Mouse (Mus musculus): ENCODE data around the gene Hnrnpab. TPM values are rescaled to one million over a fixed set of nuclear protein-coding genes. Genes with fewer than 3 reads are reported as not detected.
"Not testable (repeated sequence)": the region's sequence is repeated elsewhere in the genome, so short reads cannot be mapped to it uniquely, and the experiment has no call there.

Gene Hnrnpab
- polyA plus RNA-seq, 1 experiment: 639 TPM

DNA sequence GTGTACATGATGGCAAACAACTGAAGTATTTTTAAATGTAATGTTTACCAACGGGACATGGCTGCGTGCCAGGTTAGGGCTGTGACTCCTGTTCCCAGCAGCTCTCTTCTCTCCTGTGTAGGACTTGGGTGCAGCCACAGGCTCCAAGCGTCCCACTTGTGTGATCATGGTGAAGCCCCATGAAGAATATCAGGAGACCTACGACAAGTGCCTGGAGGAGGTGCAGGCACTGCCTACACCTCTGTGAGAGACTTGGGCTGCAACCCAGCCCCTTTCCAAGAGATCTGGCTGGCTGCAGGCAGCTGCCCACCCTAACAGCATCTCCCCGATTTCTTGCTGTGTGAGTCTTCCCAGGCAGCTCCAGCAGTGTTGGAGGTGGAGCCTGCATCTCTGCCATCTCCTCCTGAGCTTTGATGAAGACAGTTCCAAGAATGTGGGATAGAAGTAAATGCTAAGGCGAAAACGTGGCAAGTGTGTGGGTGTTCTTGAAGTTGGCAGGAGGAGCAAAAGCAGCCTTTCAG, 16.4 kb upstream of the Hnrnpab start:
- Histone ChIP-seq H3K4me3 (ENCODE audit: low read depth, low read length) (no peak overlapping the region), H3K27ac (ENCODE audit: insufficient read depth, low read length) (no peak overlapping the region), H3K27me3 (ENCODE audit: control insufficient read depth, insufficient read depth, low read length, poor library complexity, severe bottlenecking) (no peaks in the 10 kb centered on the region), H3K4me1 (ENCODE audit: control insufficient read depth, insufficient read depth, low read length) (no peaks in the 10 kb centered on the region), H3K9ac (ENCODE audit: low read depth, poor library complexity, severe bottlenecking) (no peak overlapping the region), H3K9me3 (replicated peaks; ENCODE audit: control insufficient read depth, insufficient read depth, low read length, poor library complexity, severe bottlenecking) (no peaks in the 10 kb centered on the region), H3K36me3 (ENCODE audit: control insufficient read depth, insufficient read depth, low read length, poor library complexity, severe bottlenecking) (peaks cover 61% of the 10 kb centered on the region)
- TF ChIP-seq EP300 (IDR thresholded peaks at IDR 0.05; ENCODE audit: insufficient read depth, low read depth, low read length): no peak
- TF ChIP-seq POLR2A (IDR thresholded peaks at IDR 0.05; ENCODE audit: insufficient read depth, low read length): no peak

DNA sequence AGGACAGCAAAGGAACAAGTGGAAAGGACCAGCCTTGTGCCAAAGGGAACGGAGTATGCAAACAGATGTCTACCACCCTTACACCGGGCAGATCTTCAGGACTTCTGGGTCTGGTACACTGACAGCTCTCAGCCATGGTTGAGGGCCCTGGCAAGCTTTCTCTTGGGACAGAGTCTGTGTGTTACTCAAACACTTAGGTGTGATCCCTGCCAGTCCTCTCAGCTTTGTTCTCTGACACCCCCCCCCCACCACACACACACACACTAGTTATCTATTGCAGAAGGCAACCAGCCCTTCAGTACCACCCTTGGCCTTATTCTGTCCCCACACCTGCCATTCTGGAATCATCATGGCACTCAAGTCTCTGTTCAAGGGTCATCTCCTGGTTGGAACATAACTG, 15.1 kb upstream of the Hnrnpab start:
- H3K4me1 ChIP-seq (ENCODE audit: control insufficient read depth, insufficient read depth, low read length): no peaks in the 10 kb centered on the region
- peak overlapping the region; percentile 96; the same call in 1 of the 2 replicates for H3K9ac ChIP-seq (ENCODE audit: low read depth, poor library complexity, severe bottlenecking)
- no peak overlapping the region for H3K4me3 ChIP-seq (ENCODE audit: low read depth, low read length)
- H3K27me3 ChIP-seq (ENCODE audit: control insufficient read depth, insufficient read depth, low read length, poor library complexity, severe bottlenecking): no peaks in the 10 kb centered on the region
- H3K9me3 ChIP-seq (replicated peaks; ENCODE audit: control insufficient read depth, insufficient read depth, low read length, poor library complexity, severe bottlenecking): no peaks in the 10 kb centered on the region
- peaks cover 49% of the 10 kb centered on the region for H3K36me3 ChIP-seq (ENCODE audit: control insufficient read depth, insufficient read depth, low read length, poor library complexity, severe bottlenecking)
- TF ChIP-seq POLR2A (IDR thresholded peaks at IDR 0.05; ENCODE audit: insufficient read depth, low read length): no peak
- TF ChIP-seq CTCF (IDR thresholded peaks at IDR 0.05; ENCODE audit: low read depth, low read length): no peak
- TF ChIP-seq EP300 (IDR thresholded peaks at IDR 0.05; ENCODE audit: insufficient read depth, low read depth, low read length): no peak
- H3K27ac ChIP-seq (ENCODE audit: insufficient read depth, low read length): no peak overlapping the region

DNA sequence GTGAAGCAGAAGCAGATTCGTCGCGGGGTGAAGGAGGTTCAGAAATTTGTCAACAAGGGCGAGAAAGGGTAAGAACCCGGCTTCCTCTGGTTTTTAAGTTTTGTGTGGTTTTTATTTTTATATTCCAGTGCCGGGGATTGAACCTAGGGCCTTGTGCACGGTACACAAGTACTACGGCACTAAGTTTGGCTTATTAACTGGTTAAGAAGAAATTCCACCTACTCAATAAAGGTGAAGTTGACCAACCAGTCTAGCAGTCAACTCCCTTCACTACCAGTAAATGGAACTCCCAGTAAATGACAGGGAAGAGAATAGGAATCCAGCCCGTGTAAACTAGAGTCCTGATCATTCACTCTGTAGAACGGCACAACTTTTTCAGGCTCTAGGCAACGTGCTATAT, 13.4 kb upstream of the Hnrnpab start:
- Histone ChIP-seq H3K4me3 (ENCODE audit: low read depth, low read length) (peak overlapping the region; percentile 92), H3K4me1 (ENCODE audit: control insufficient read depth, insufficient read depth, low read length) (no peaks in the 10 kb centered on the region), H3K27me3 (ENCODE audit: control insufficient read depth, insufficient read depth, low read length, poor library complexity, severe bottlenecking) (no peaks in the 10 kb centered on the region), H3K9ac (ENCODE audit: low read depth, poor library complexity, severe bottlenecking) (peak overlapping the region; percentile 96), H3K9me3 (replicated peaks; ENCODE audit: control insufficient read depth, insufficient read depth, low read length, poor library complexity, severe bottlenecking) (no peaks in the 10 kb centered on the region), H3K36me3 (ENCODE audit: control insufficient read depth, insufficient read depth, low read length, poor library complexity, severe bottlenecking) (peaks cover 37% of the 10 kb centered on the region), H3K27ac (ENCODE audit: insufficient read depth, low read length) (peak overlapping the region; percentile 28; the same call in 1 of the 2 replicates)
- no peak for TF ChIP-seq POLR2A (IDR thresholded peaks at IDR 0.05; ENCODE audit: insufficient read depth, low read length)
- TF ChIP-seq CTCF (IDR thresholded peaks at IDR 0.05; ENCODE audit: low read depth, low read length): no peak
- no peak for TF ChIP-seq EP300 (IDR thresholded peaks at IDR 0.05; ENCODE audit: insufficient read depth, low read depth, low read length)

DNA sequence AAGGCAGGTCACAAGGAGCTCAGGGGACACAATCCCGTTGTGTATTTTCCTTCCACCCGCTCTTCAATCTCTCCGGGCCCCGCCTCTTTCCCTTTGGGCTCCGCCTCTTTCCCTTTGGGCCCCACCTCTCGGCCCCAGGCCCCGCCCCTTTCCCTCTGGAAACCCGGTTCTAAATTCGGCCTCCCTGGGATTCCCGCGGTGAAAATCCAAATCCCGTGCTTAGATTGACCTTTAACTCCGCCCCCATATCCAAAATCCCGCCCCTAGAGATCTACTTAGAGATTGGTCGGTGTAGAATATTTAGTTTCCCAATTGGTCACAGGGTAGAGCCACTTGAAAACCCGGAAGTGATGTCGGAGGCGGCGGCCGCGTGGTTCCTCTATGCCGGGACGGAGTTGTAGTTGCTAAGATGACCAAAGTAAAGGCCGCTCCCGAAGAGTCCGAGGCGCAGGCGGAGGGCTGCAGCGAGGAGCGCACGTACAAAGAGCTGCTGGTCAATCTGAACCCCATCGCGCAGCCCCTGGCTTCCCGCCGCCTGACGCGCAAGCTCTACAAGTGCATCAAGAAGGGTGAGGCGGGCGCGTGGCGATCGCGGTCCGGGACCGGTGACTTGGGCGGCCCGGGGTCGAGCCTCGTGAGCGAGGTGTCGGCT, 12.9 kb upstream of the Hnrnpab start, which contains the start of gene Nhp2:
Gene Nhp2, plus strand, starts transcription at position 327 of the 652 bp plus-strand sequence.
- Histone ChIP-seq H3K9ac (ENCODE audit: low read depth, poor library complexity, severe bottlenecking) (peak within 1 kb of the TSS; percentile 96), H3K4me1 (ENCODE audit: control insufficient read depth, insufficient read depth, low read length) (no peaks in the 10 kb centered on the region), H3K9me3 (replicated peaks; ENCODE audit: control insufficient read depth, insufficient read depth, low read length, poor library complexity, severe bottlenecking) (no peaks in the 10 kb centered on the region), H3K36me3 (ENCODE audit: control insufficient read depth, insufficient read depth, low read length, poor library complexity, severe bottlenecking) (peaks cover 32% of the 10 kb centered on the region), H3K4me3 (ENCODE audit: low read depth, low read length) (peak within 1 kb of the TSS; percentile 92), H3K27me3 (ENCODE audit: control insufficient read depth, insufficient read depth, low read length, poor library complexity, severe bottlenecking) (no peaks in the 10 kb centered on the region), H3K27ac (ENCODE audit: insufficient read depth, low read length) (peak within 1 kb of the TSS; percentile 75)
- TF ChIP-seq EP300 (IDR thresholded peaks at IDR 0.05; ENCODE audit: insufficient read depth, low read depth, low read length): no peak
- no peak for TF ChIP-seq CTCF (IDR thresholded peaks at IDR 0.05; ENCODE audit: low read depth, low read length)
- peak; percentile 91 for TF ChIP-seq POLR2A (IDR thresholded peaks at IDR 0.05; ENCODE audit: insufficient read depth, low read length)

DNA sequence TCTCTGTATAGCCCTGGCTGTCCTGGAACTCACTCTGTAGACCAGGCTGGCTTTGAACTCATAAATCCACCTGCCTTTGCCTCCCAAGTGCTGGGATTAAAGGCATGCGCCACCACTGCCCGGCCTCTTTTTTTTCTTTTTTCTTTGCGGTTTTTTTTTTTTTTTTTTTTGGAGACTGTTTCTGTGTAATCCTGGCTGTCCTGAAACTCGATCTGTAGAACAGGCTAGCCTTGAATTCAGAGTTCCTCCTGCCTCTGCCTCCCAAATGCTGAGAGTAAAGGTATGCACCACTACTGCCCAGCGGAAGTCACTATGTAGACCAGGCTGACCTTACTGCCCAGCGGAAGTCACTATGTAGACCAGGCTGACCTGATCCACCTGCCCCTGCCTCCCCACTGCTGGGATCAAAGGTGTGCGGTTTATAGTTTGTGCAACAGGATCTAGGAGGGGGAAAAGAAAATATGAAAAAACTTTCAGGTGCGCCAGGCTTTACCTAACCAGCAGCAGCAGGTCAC, 12.3 kb upstream of the Hnrnpab start:
- peak overlapping the region; percentile 75 for H3K27ac ChIP-seq (ENCODE audit: insufficient read depth, low read length)

DNA sequence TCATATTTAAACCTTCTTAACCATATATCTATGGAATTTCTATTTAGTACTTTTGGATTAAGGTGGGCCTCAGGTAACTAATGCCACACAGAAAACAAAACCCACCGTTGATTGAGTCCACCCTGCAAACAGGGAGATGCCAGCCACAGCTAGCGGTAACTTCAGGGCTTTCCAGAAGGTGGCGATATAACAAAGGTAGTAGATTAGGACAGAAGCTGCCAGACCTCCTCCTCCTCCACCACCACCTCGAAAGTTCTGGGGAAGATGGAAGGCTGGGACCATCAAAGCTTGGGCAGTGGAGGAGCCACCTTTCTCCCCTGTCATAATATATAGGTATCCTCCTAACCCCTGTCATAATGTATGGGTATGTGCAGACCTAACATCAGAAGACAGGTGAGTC, 11.0 kb upstream of the Hnrnpab start:
- Histone ChIP-seq H3K4me1 (ENCODE audit: control insufficient read depth, insufficient read depth, low read length) (no peaks in the 10 kb centered on the region), H3K27me3 (ENCODE audit: control insufficient read depth, insufficient read depth, low read length, poor library complexity, severe bottlenecking) (no peaks in the 10 kb centered on the region), H3K27ac (ENCODE audit: insufficient read depth, low read length) (no peak overlapping the region), H3K9me3 (replicated peaks; ENCODE audit: control insufficient read depth, insufficient read depth, low read length, poor library complexity, severe bottlenecking) (no peaks in the 10 kb centered on the region), H3K9ac (ENCODE audit: low read depth, poor library complexity, severe bottlenecking) (no peak overlapping the region), H3K36me3 (ENCODE audit: control insufficient read depth, insufficient read depth, low read length, poor library complexity, severe bottlenecking) (peaks cover 14% of the 10 kb centered on the region), H3K4me3 (ENCODE audit: low read depth, low read length) (no peak overlapping the region)
- peak; percentile 74 for TF ChIP-seq CTCF (IDR thresholded peaks at IDR 0.05; ENCODE audit: low read depth, low read length)
- TF ChIP-seq EP300 (IDR thresholded peaks at IDR 0.05; ENCODE audit: insufficient read depth, low read depth, low read length): no peak
- no peak for TF ChIP-seq POLR2A (IDR thresholded peaks at IDR 0.05; ENCODE audit: insufficient read depth, low read length)

More for the DNA sequence above, 12.3 kb upstream of the Hnrnpab start:
- H3K27me3 ChIP-seq (ENCODE audit: control insufficient read depth, insufficient read depth, low read length, poor library complexity, severe bottlenecking): no peaks in the 10 kb centered on the region
- no peaks in the 10 kb centered on the region for H3K4me1 ChIP-seq (ENCODE audit: control insufficient read depth, insufficient read depth, low read length)
- no peaks in the 10 kb centered on the region for H3K9me3 ChIP-seq (replicated peaks; ENCODE audit: control insufficient read depth, insufficient read depth, low read length, poor library complexity, severe bottlenecking)
- H3K36me3 ChIP-seq (ENCODE audit: control insufficient read depth, insufficient read depth, low read length, poor library complexity, severe bottlenecking): peaks cover 26% of the 10 kb centered on the region
- peak overlapping the region; percentile 83 for H3K4me3 ChIP-seq (ENCODE audit: low read depth, low read length)
- H3K9ac ChIP-seq (ENCODE audit: low read depth, poor library complexity, severe bottlenecking): peak overlapping the region; percentile 68
- TF ChIP-seq EP300 (IDR thresholded peaks at IDR 0.05; ENCODE audit: insufficient read depth, low read depth, low read length) (no peak), CTCF (IDR thresholded peaks at IDR 0.05; ENCODE audit: low read depth, low read length) (no peak), POLR2A (IDR thresholded peaks at IDR 0.05; ENCODE audit: insufficient read depth, low read length) (no peak)

DNA sequence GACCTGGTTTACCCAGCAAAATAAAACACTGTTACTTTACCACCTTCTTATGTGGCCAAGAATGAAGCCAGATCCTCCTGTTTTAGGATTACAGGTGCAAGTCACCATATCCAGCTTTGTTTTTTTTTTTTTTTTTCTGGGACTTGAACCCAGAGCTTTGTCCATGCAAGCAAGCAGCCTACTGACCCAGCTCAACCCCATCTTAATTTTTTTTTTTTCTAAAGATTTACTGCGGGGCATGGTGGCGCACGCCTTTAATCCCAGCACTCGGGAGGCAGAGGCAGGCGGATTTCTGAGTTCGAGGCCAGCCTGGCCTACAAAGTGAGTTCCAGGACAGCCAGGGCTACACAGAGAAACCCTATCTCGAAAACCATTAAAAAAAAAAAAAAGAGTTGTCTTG, 9.5 kb upstream of the Hnrnpab start:
- H3K27ac ChIP-seq (ENCODE audit: insufficient read depth, low read length): peak overlapping the region; percentile 39
- H3K27me3 ChIP-seq (ENCODE audit: control insufficient read depth, insufficient read depth, low read length, poor library complexity, severe bottlenecking); H3K9me3 ChIP-seq (replicated peaks; ENCODE audit: control insufficient read depth, insufficient read depth, low read length, poor library complexity, severe bottlenecking); H3K4me3 ChIP-seq (ENCODE audit: low read depth, low read length); H3K36me3 ChIP-seq (ENCODE audit: control insufficient read depth, insufficient read depth, low read length, poor library complexity, severe bottlenecking); H3K4me1 ChIP-seq (ENCODE audit: control insufficient read depth, insufficient read depth, low read length): not testable (repeated sequence)
- peak overlapping the region; percentile 48 for H3K9ac ChIP-seq (ENCODE audit: low read depth, poor library complexity, severe bottlenecking)
